ENCODE assay signal across 16 mouse cellular contexts in genomic region chr4:33957398-33957797, GRCm38 (mm10). TPM values are rescaled to one million over a fixed set of nuclear protein-coding genes. Genes with fewer than 3 reads are reported as not detected.
"Had no signal": no experiment of that assay in that cellular context is flagged by ENCODE, and none has a peak within 500 bp of the region (broad histone marks: within the 10 kb centered on the region; RNA-seq: fewer than 3 reads in every experiment).

No protein-coding gene starts in this region.

- DNase-seq: lung, adult 18-20 months; lung, embryonic 14.5 days; lung, postnatal 10 days; right cerebral cortex, postnatal 14 days; thymus, adult 2 months; thymus, postnatal 36 days had no signal

- H3K9ac ChIP-seq: lung, embryonic 14.5 days; midbrain, embryonic 13.5 days; midbrain, embryonic 15.5 days; neural tube, embryonic 12.5 days; stomach, embryonic 15.5 days had no signal

- H3K4me2 ChIP-seq: lung, embryonic 14.5 days; midbrain, embryonic 11.5 days; midbrain, embryonic 13.5 days; midbrain, embryonic 15.5 days; neural tube, embryonic 12.5 days; stomach, embryonic 15.5 days had no signal

- H3K27me3 ChIP-seq: midbrain, embryonic 13.5 days; midbrain, embryonic 15.5 days; neural tube, embryonic 12.5 days; stomach, embryonic 15.5 days had no signal

- H3K4me3 ChIP-seq: midbrain, embryonic 13.5 days; midbrain, embryonic 15.5 days; neural tube, embryonic 12.5 days; stomach, embryonic 15.5 days had no signal

- H3K27ac ChIP-seq: macrophage; midbrain, embryonic 13.5 days; midbrain, embryonic 15.5 days; neural tube, embryonic 12.5 days; stomach, embryonic 15.5 days; stomach, postnatal 0 days had no signal

- ATAC-seq: midbrain, embryonic 13.5 days; midbrain, embryonic 15.5 days had no signal

- H3K4me1 ChIP-seq: midbrain, embryonic 13.5 days; midbrain, embryonic 15.5 days; neural tube, embryonic 12.5 days; stomach, embryonic 15.5 days had no signal

- H3K9me3 ChIP-seq: midbrain, embryonic 15.5 days; neural tube, embryonic 12.5 days; stomach, embryonic 15.5 days had no signal

- H3K36me3 ChIP-seq: midbrain, embryonic 13.5 days; midbrain, embryonic 15.5 days; neural tube, embryonic 12.5 days; stomach, embryonic 15.5 days had no signal

RNA-seq across cellular contexts. Expression of gene Cnr1, which starts 33.0 kb away (rescaled TPM):
- total RNA-seq: megakaryocyte, adult 5-6 weeks; monocyte, adult 5-6 weeks; neutrophil, adult 5-6 weeks had no signal
